Mouse (Mus musculus): ENCODE results near the gene Tedc2.

GRCm38 (mm10) chr17:24227941-24228340 is 7.3 kb upstream of the Tedc2 start:
- TF ChIP-seq POLR2A (IDR thresholded peaks at IDR 0.05; ENCODE audit: insufficient read length, low read depth) = no peak
- TF ChIP-seq USF1 (IDR thresholded peaks at IDR 0.05; ENCODE audit: low read depth) = no peak
- no peak for TF ChIP-seq MYOD1 (IDR thresholded peaks at IDR 0.05; ENCODE audit: control insufficient read depth in 1 of 3, insufficient read length in 2 of 3, low read depth in 2 of 3)
- TF ChIP-seq TCF12 (IDR thresholded peaks at IDR 0.05; ENCODE audit: insufficient read depth, poor library complexity, severe bottlenecking) = no peak
- no peak for TF ChIP-seq MYOG (IDR thresholded peaks at IDR 0.05; ENCODE audit: control insufficient read depth in 1 of 3, insufficient read depth in 1 of 3, insufficient read length in 2 of 3, low read depth in 2 of 3)
- TF ChIP-seq REST (IDR thresholded peaks at IDR 0.05; ENCODE audit: insufficient read depth, insufficient read length) = no peak
- no peak for TF ChIP-seq MAX (IDR thresholded peaks at IDR 0.05; ENCODE audit: low read depth)
- no peak for TF ChIP-seq E2F4 (IDR thresholded peaks at IDR 0.05; ENCODE audit: insufficient read depth)
- no peak for TF ChIP-seq POLR2AphosphoS2 (IDR thresholded peaks at IDR 0.05; ENCODE audit: insufficient read length, low read depth)
- no peak for TF ChIP-seq CEBPB (IDR thresholded peaks at IDR 0.05; ENCODE audit: insufficient read depth, poor library complexity, severe bottlenecking)
- no peak for TF ChIP-seq SRF (IDR thresholded peaks at IDR 0.05; ENCODE audit: control insufficient read depth, insufficient read length, low read depth)
- no peak for TF ChIP-seq TCF3 (IDR thresholded peaks at IDR 0.05; ENCODE audit: insufficient read length, low read depth)
